Mouse (Mus musculus): Measurements from ENCODE around the gene Maz. TPM values are rescaled to one million over a fixed set of nuclear protein-coding genes. Genes with fewer than 3 reads are reported as not detected.
A peak's percentile ranks its signal among the peaks of the same experiment; 100 is the strongest.

Maz gene
- polyA plus RNA-seq, 1 experiment from 2014 or later, result 73.1 TPM

GRCm38 (mm10) chr7:127018416-127019305, 8.2 kb downstream of the Maz start:
- 36% methylated on average over 15 of the region's 15 CpGs for WGBS
- H3K9ac ChIP-seq (ENCODE audit: low read depth, low read length), result peak overlapping the region; percentile 61
- H3K27ac ChIP-seq (ENCODE audit: low read depth, low read length), result peak overlapping the region; percentile 82; the same call in 1 of the 2 replicates

DNA sequence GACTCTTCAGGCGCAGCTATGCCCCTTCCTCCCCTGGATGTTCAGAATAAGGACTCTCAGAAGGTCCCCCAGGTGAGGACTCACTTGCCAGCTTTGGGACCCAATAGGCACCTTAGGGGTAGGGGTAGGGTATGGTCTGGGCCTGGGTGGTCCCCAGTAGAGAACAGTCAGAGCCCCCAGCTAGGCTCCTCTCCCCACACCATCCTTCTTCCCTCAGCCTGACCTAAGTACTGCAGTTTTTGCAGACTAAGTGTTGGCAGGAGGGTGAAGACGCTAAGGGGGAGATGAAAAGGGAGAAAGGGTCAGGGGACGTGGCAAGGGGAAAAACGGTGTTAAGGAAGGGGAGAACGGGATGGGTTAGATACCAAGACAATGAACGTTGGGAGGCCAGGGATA, 8.9 kb downstream of the Maz start:
- Histone ChIP-seq H3K9me3 (ENCODE audit: control insufficient read depth, low read length) (no peaks in the 10 kb centered on the region), H3K4me3 (ENCODE audit: low read length) (no peak overlapping the region), H3K36me3 (ENCODE audit: control insufficient read depth, insufficient read depth, low read length) (peaks cover 24% of the 10 kb centered on the region), H3K9ac (ENCODE audit: low read depth, low read length) (peak overlapping the region; percentile 61; the same call in 1 of the 2 replicates), H3K27me3 (ENCODE audit: control insufficient read depth, insufficient read depth, low read length) (no peaks in the 10 kb centered on the region), H3K27ac (ENCODE audit: low read depth, low read length) (peak overlapping the region; percentile 82), H3K4me1 (ENCODE audit: control insufficient read depth, insufficient read depth, low read length) (peaks cover 62% of the 10 kb centered on the region), H3K4me2 (replicated peaks; ENCODE audit: low read depth, low read length) (peak overlapping the region; percentile 17; the same call in 1 of the 2 replicates)
- no peak for ATAC-seq (ENCODE audit: low FRiP score, low TSS enrichment)
- WGBS, result 41% methylated on average over 6 of the region's 6 CpGs

More at GRCm38 (mm10) chr7:127018416-127019305, 8.2 kb downstream of the Maz start:
- no peak for ATAC-seq (ENCODE audit: low FRiP score, low TSS enrichment)
- no peak overlapping the region for H3K4me3 ChIP-seq (ENCODE audit: low read length)
- H3K4me2 ChIP-seq (replicated peaks; ENCODE audit: low read depth, low read length), result peak overlapping the region; percentile 17; the same call in 1 of the 2 replicates
- peaks cover 27% of the 10 kb centered on the region for H3K36me3 ChIP-seq (ENCODE audit: control insufficient read depth, insufficient read depth, low read length)
- no peaks in the 10 kb centered on the region for H3K9me3 ChIP-seq (ENCODE audit: control insufficient read depth, low read length)
- H3K27me3 ChIP-seq (ENCODE audit: control insufficient read depth, insufficient read depth, low read length), result no peaks in the 10 kb centered on the region
- peaks cover 70% of the 10 kb centered on the region for H3K4me1 ChIP-seq (ENCODE audit: control insufficient read depth, insufficient read depth, low read length)

DNA sequence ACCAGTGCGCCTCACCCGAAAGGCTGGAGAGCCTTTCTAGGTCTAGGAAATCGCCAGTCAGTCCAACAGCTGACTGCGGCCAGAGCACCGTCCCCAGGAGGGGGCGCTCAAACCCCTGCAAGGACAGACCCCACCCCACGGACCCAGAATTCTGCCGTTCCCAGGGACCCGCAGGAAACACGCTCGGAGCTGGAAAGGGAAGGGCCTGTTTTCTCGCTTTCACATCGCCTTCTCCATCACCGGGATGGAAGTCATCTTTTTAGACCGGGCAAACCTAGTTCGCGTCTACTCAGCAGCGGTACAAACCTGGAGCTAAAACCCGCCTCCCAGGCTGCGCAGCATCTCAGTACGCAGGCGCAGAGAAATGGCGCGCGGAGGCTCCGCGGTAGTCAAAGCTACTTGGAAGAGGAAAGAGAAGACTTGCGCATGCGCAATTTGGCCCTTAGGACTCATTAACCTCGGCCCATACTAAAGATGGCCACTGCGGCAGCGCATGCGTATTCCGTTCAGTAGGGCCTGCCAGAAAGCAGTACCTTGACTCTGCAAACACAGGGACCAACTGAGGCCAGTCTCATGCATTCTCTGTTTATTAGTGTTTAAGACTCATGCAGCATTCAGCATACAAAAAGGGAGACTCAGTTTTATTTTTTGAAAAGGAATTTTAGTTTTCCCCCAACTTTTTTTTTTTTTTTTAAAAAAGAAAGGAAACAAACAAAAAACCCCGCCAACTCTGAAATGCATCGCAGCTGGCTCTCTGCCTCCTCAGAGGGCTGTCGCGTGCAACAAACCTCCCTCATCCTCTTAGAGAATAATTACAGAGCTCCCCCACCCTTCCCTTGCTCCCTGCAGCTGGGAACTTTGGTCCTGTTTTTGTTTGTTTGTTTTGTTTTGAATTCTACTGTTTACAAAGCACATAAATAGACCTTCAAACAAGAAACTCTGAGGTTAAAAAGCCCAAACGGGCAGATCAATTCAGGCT, 9.6 kb downstream of the Maz start, which contains the start of gene Pagr1a:
Gene Pagr1a, minus strand, starts transcription at position 382 of the 979 bp plus-strand sequence.
- 4% methylated on average over 39 of the region's 39 CpGs for WGBS
- ATAC-seq (ENCODE audit: low FRiP score, low TSS enrichment), result peak; percentile 74
- H3K4me1 ChIP-seq (ENCODE audit: control insufficient read depth, insufficient read depth, low read length), result peaks cover 56% of the 10 kb centered on the region

GRCm38 (mm10) chr7:127016486-127016938, 10.3 kb downstream of the Maz start:
- WGBS, result under 1% methylated on average over 22 of the region's 22 CpGs
- Histone ChIP-seq H3K9me3 (ENCODE audit: control insufficient read depth, low read length) (no peaks in the 10 kb centered on the region), H3K36me3 (ENCODE audit: control insufficient read depth, insufficient read depth, low read length) (peaks cover 17% of the 10 kb centered on the region), H3K9ac (ENCODE audit: low read depth, low read length) (peak overlapping the region; percentile 70), H3K27ac (ENCODE audit: low read depth, low read length) (peak overlapping the region; percentile 82), H3K27me3 (ENCODE audit: control insufficient read depth, insufficient read depth, low read length) (no peaks in the 10 kb centered on the region), H3K4me1 (ENCODE audit: control insufficient read depth, insufficient read depth, low read length) (peaks cover 49% of the 10 kb centered on the region), H3K4me3 (ENCODE audit: low read length) (peak overlapping the region; percentile 53), H3K4me2 (replicated peaks; ENCODE audit: low read depth, low read length) (peak overlapping the region; percentile 75)
- peak; percentile 18 for ATAC-seq (ENCODE audit: low FRiP score, low TSS enrichment)

More for the DNA sequence above, 9.6 kb downstream of the Maz start, which contains the start of gene Pagr1a:
- no peaks in the 10 kb centered on the region for H3K9me3 ChIP-seq (ENCODE audit: control insufficient read depth, low read length)
- H3K4me2 ChIP-seq (replicated peaks; ENCODE audit: low read depth, low read length), result peak within 1 kb of the TSS; percentile 75
- peak within 1 kb of the TSS; percentile 53 for H3K4me3 ChIP-seq (ENCODE audit: low read length)
- peaks cover 21% of the 10 kb centered on the region for H3K36me3 ChIP-seq (ENCODE audit: control insufficient read depth, insufficient read depth, low read length)
- peak within 1 kb of the TSS; percentile 82 for H3K27ac ChIP-seq (ENCODE audit: low read depth, low read length)
- peak within 1 kb of the TSS; percentile 70 for H3K9ac ChIP-seq (ENCODE audit: low read depth, low read length)
- H3K27me3 ChIP-seq (ENCODE audit: control insufficient read depth, insufficient read depth, low read length), result no peaks in the 10 kb centered on the region

DNA sequence TGATC, 10.6 kb downstream of the Maz start, which contains the start of gene Pagr1b:
Gene Pagr1b, minus strand, starts transcription at position 4 of the 5 bp plus-strand sequence.
- no peak for ATAC-seq (ENCODE audit: low FRiP score, low TSS enrichment)
- Histone ChIP-seq H3K36me3 (ENCODE audit: control insufficient read depth, insufficient read depth, low read length) (peaks cover 17% of the 10 kb centered on the region), H3K9me3 (ENCODE audit: control insufficient read depth, low read length) (no peaks in the 10 kb centered on the region), H3K4me1 (ENCODE audit: control insufficient read depth, insufficient read depth, low read length) (peaks cover 46% of the 10 kb centered on the region), H3K4me2 (replicated peaks; ENCODE audit: low read depth, low read length) (peak within 1 kb of the TSS; percentile 75), H3K9ac (ENCODE audit: low read depth, low read length) (peak within 1 kb of the TSS; percentile 70), H3K27me3 (ENCODE audit: control insufficient read depth, insufficient read depth, low read length) (no peaks in the 10 kb centered on the region), H3K4me3 (ENCODE audit: low read length) (peak within 1 kb of the TSS; percentile 53), H3K27ac (ENCODE audit: low read depth, low read length) (peak within 1 kb of the TSS; percentile 82)

DNA sequence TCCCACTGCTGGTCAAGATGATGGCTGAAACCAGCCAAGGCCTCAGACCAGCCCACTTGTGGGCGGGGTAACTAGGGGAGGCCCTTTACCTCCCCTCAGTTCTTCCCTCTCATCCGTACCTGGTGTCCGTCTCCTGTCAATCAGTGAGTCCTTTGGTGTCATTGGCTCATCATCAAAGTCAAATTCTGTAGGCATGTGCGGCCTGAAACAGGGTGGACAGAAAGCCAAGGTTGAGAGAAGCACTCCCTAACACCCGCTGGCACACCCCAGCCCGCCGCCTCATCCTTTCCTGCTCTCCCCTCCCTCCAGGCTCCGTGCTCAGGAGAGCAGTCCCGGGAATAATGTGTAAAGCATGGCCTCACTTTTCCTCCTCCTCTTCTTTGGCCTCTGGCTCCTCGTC, 10.8 kb downstream of the Maz start:
- Histone ChIP-seq H3K36me3 (ENCODE audit: control insufficient read depth, insufficient read depth, low read length) (peaks cover 17% of the 10 kb centered on the region), H3K4me2 (replicated peaks; ENCODE audit: low read depth, low read length) (peak overlapping the region; percentile 75), H3K4me1 (ENCODE audit: control insufficient read depth, insufficient read depth, low read length) (peaks cover 44% of the 10 kb centered on the region), H3K9ac (ENCODE audit: low read depth, low read length) (peak overlapping the region; percentile 70), H3K9me3 (ENCODE audit: control insufficient read depth, low read length) (no peaks in the 10 kb centered on the region), H3K27me3 (ENCODE audit: control insufficient read depth, insufficient read depth, low read length) (no peaks in the 10 kb centered on the region), H3K4me3 (ENCODE audit: low read length) (peak overlapping the region; percentile 53), H3K27ac (ENCODE audit: low read depth, low read length) (peak overlapping the region; percentile 82)
- WGBS, result under 1% methylated on average over 10 of the region's 10 CpGs
- ATAC-seq (ENCODE audit: low FRiP score, low TSS enrichment), result peak; percentile 40

GRCm38 (mm10) chr7:127014993-127015392, 11.8 kb downstream of the Maz start:
- 92% methylated on average over 12 of the region's 12 CpGs for WGBS
- ATAC-seq (ENCODE audit: low FRiP score, low TSS enrichment), result no peak
- H3K4me2 ChIP-seq (replicated peaks; ENCODE audit: low read depth, low read length), result peak overlapping the region; percentile 59; the same call in 1 of the 2 replicates
- H3K4me3 ChIP-seq (ENCODE audit: low read length), result no peak overlapping the region
- H3K27ac ChIP-seq (ENCODE audit: low read depth, low read length), result no peak overlapping the region
- H3K36me3 ChIP-seq (ENCODE audit: control insufficient read depth, insufficient read depth, low read length), result peaks cover 17% of the 10 kb centered on the region
- H3K4me1 ChIP-seq (ENCODE audit: control insufficient read depth, insufficient read depth, low read length), result peaks cover 38% of the 10 kb centered on the region
- no peaks in the 10 kb centered on the region for H3K27me3 ChIP-seq (ENCODE audit: control insufficient read depth, insufficient read depth, low read length)
- no peaks in the 10 kb centered on the region for H3K9me3 ChIP-seq (ENCODE audit: control insufficient read depth, low read length)
- H3K9ac ChIP-seq (ENCODE audit: low read depth, low read length), result no peak overlapping the region; the same call in 1 of the 2 replicates

GRCm38 (mm10) chr7:127014320-127014719, 12.5 kb downstream of the Maz start, which contains the start of gene Mvp:
Mvp (minus strand) TSS chr7:127014621.
- no peaks in the 10 kb centered on the region for H3K27me3 ChIP-seq (ENCODE audit: control insufficient read depth, insufficient read depth, low read length)
- H3K27ac ChIP-seq (ENCODE audit: low read depth, low read length), result no peak within 1 kb of the TSS; the same call in 1 of the 2 replicates
- peaks cover 17% of the 10 kb centered on the region for H3K36me3 ChIP-seq (ENCODE audit: control insufficient read depth, insufficient read depth, low read length)
- peak within 1 kb of the TSS; percentile 40 for H3K4me3 ChIP-seq (ENCODE audit: low read length)
- no peak for ATAC-seq (ENCODE audit: low FRiP score, low TSS enrichment)
- H3K4me1 ChIP-seq (ENCODE audit: control insufficient read depth, insufficient read depth, low read length), result peaks cover 40% of the 10 kb centered on the region
- peak within 1 kb of the TSS; percentile 51 for H3K9ac ChIP-seq (ENCODE audit: low read depth, low read length)
- 29% methylated on average over 11 of the region's 11 CpGs for WGBS
- H3K9me3 ChIP-seq (ENCODE audit: control insufficient read depth, low read length), result no peaks in the 10 kb centered on the region
- peak within 1 kb of the TSS; percentile 75 for H3K4me2 ChIP-seq (replicated peaks; ENCODE audit: low read depth, low read length)
